Mouse (Mus musculus): ENCODE measurements around the gene Pxmp4. TPM values are rescaled to one million over a fixed set of nuclear protein-coding genes. Genes with fewer than 3 reads are reported as not detected.

Gene Pxmp4
- total RNA-seq, 2 experiments from 2014 or later, result 12.8 to 14.2 TPM

DNA sequence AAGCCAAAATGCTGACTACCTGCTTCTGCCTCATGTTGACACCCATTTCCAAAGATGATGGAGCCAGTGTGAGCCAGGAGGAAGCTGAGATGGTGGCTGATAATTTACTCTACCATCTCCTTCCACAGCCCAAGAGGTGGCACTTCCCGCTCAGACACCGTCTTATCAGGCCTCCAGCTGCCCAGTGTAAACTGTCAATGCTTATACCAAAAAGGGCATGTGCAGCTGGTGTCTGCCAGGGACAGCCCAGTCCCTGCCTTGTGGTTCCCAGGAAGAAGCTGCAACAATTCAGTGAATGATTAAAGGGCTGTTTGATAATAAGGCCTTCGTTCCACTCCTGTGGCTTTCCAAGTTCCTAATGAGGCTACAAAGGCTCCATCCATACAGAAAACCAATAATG lies 64.8 kb downstream of the Pxmp4 start:
- H3K27ac ChIP-seq, result peak overlapping the region; percentile 79

DNA sequence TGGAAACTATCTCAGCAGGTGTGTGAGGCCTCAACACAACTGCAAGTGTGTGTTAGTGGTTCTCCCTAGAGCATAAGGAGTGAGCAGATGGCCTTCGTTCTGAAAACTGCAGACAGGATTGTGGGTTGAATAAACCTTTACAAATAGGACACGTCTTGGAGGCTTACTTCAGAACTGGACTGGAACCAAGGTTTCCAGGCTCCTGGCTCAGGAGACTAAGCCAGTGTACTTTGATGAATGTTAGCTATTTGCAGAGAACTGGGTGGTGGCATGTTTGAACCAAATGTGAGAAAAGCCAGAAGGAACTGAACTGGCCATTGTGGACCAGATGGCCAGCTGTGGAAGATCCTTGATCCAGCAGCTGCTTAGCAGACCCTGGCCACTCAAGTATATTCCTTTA lies 65.2 kb downstream of the Pxmp4 start:
- TF ChIP-seq CTCF (IDR thresholded peaks at IDR 0.05), result no peak
- no peak overlapping the region for H3K4me3 ChIP-seq
- no peak for DNase-seq (ENCODE audit: extremely low spot score in 1 of 2, low spot score in 2 of 2)
- peak overlapping the region; percentile 79 for H3K27ac ChIP-seq
- intact Hi-C loops (cut with DNase I), result no loop called here

More for the DNA sequence above, 64.8 kb downstream of the Pxmp4 start:
- intact Hi-C loops (cut with DNase I), result loop anchor here (1.0 kb wide), 2 partner anchors 121 to 126 kb away; no protein-coding TSS in a partner anchor
- TF ChIP-seq CTCF (IDR thresholded peaks at IDR 0.05), result no peak
- no peak overlapping the region for H3K4me3 ChIP-seq
- DNase-seq (ENCODE audit: extremely low spot score in 1 of 2, low spot score in 2 of 2), result no peak

Other genes starting within 250 kb of the Pxmp4 start
- 10 to 100 TPM; 11.5 to 14.3 TPM for gene Cdk5rap1, start 230.7 kb downstream of the Pxmp4 start, total RNA-seq (2021)
- gene Snta1, start 195.6 kb downstream of the Pxmp4 start, total RNA-seq (2021), result 10 to 100 TPM; 33.9 to 34.1 TPM
- gene Cbfa2t2, start 167.2 kb downstream of the Pxmp4 start, total RNA-seq (2021), result 10 to 100 TPM; 54.3 to 57.4 TPM
- gene 1700003F12Rik, start 56.6 kb downstream of the Pxmp4 start, total RNA-seq (2021), result under 1 TPM in 1 of 2 experiments, not detected in 1; 0.70 TPM
- not detected for gene Actl10, start 51.9 kb downstream of the Pxmp4 start, total RNA-seq (2021)
- 10 to 100 TPM; 79.3 to 82.7 TPM for gene Necab3, start 44.8 kb downstream of the Pxmp4 start, total RNA-seq (2021)
- gene E2f1, start 33.8 kb downstream of the Pxmp4 start, total RNA-seq (2021), result 10 to 100 TPM in 1 of 2 experiments, 1 to 10 TPM in 1; 10.0 to 11.5 TPM
- gene Zfp341, start 9.6 kb upstream of the Pxmp4 start, total RNA-seq (2021), result 10 to 100 TPM; 11.1 to 11.7 TPM
- not detected for gene 4930519P11Rik, start 9.7 kb upstream of the Pxmp4 start, total RNA-seq (2021)
- 100 to 1,000 TPM; 215 to 217 TPM for gene Chmp4b, start 48.0 kb upstream of the Pxmp4 start, total RNA-seq (2021)
- gene Gm14214, start 166.3 kb upstream of the Pxmp4 start, total RNA-seq (2021), result not detected
- gene Raly, start 187.4 kb upstream of the Pxmp4 start, total RNA-seq (2021), result 100 to 1,000 TPM in 1 of 2 experiments, 10 to 100 TPM in 1; 93.2 to 101 TPM
- gene a, start 187.7 kb upstream of the Pxmp4 start, total RNA-seq (2021), result not detected

Measured in left cerebral cortex, adult 2 months (tissue).